Mouse (Mus musculus): ENCODE data around the gene Slc39a8. TPM values are rescaled to one million over a fixed set of nuclear protein-coding genes. Genes with fewer than 3 reads are reported as not detected.

Slc39a8 gene
- polyA plus RNA-seq, 1 experiment from 2014 or later = 36.8 TPM

GRCm38 (mm10) chr3:135843181-135843580 lies 18.1 kb downstream of the Slc39a8 start:
- no peak overlapping the region for H3K4me3 ChIP-seq (ENCODE audit: low read depth, low read length)
- H3K9ac ChIP-seq (ENCODE audit: low read depth, low read length) = no peak overlapping the region
- H3K4me1 ChIP-seq (replicated peaks; ENCODE audit: control insufficient read depth, insufficient read depth, low read length) = 0 out of 2 replicates have a peak, but pooled peaks cover 8% of the 10 kb centered on the region
- no peaks in the 10 kb centered on the region for H3K9me3 ChIP-seq (ENCODE audit: control insufficient read depth)
- H3K36me3 ChIP-seq (ENCODE audit: control insufficient read depth, insufficient read depth) = no peaks in the 10 kb centered on the region
- TF ChIP-seq CTCF (IDR thresholded peaks at IDR 0.05; ENCODE audit: low read depth) = peak; percentile 59
- ATAC-seq = no peak
- no peak overlapping the region for H3K27ac ChIP-seq (ENCODE audit: low read depth, low read length)
- WGBS = 67% methylated on average over 5 of the region's 5 CpGs
- no peak overlapping the region for H3K4me2 ChIP-seq (replicated peaks; ENCODE audit: low read depth)
- H3K27me3 ChIP-seq (replicated peaks; ENCODE audit: control insufficient read depth, insufficient read depth, low read length) = no peaks in the 10 kb centered on the region

- Histone ChIP-seq H3K27ac (ENCODE audit: low read depth, low read length) (no peak overlapping the region), H3K9ac (ENCODE audit: low read depth, low read length) (no peak overlapping the region), H3K4me2 (replicated peaks; ENCODE audit: low read depth) (no peak overlapping the region), H3K27me3 (replicated peaks; ENCODE audit: control insufficient read depth, insufficient read depth, low read length) (no peaks in the 10 kb centered on the region), H3K4me1 (replicated peaks; ENCODE audit: control insufficient read depth, insufficient read depth, low read length) (0 out of 2 replicates have a peak, but pooled peaks cover 8% of the 10 kb centered on the region), H3K4me3 (ENCODE audit: low read depth, low read length) (no peak overlapping the region), H3K36me3 (ENCODE audit: control insufficient read depth, insufficient read depth) (no peaks in the 10 kb centered on the region), H3K9me3 (ENCODE audit: control insufficient read depth) (no peaks in the 10 kb centered on the region)
- no peak for ATAC-seq
- 81% methylated on average over 8 of the region's 8 CpGs for WGBS
- no peak for TF ChIP-seq CTCF (IDR thresholded peaks at IDR 0.05; ENCODE audit: low read depth)
These were observed 18.6 kb downstream of the Slc39a8 start for GRCm38 (mm10) chr3:135843707-135844106.

- TF ChIP-seq CTCF (IDR thresholded peaks at IDR 0.05; ENCODE audit: low read depth) = no peak
- 0 out of 2 replicates have a peak, but pooled peaks cover 8% of the 10 kb centered on the region for H3K4me1 ChIP-seq (replicated peaks; ENCODE audit: control insufficient read depth, insufficient read depth, low read length)
- H3K9me3 ChIP-seq (ENCODE audit: control insufficient read depth) = no peaks in the 10 kb centered on the region
- no peak overlapping the region for H3K27ac ChIP-seq (ENCODE audit: low read depth, low read length)
- H3K4me2 ChIP-seq (replicated peaks; ENCODE audit: low read depth) = peak overlapping the region; percentile 35
- H3K27me3 ChIP-seq (replicated peaks; ENCODE audit: control insufficient read depth, insufficient read depth, low read length) = no peaks in the 10 kb centered on the region
- no peak overlapping the region for H3K9ac ChIP-seq (ENCODE audit: low read depth, low read length)
- no peak overlapping the region for H3K4me3 ChIP-seq (ENCODE audit: low read depth, low read length)
- no peak for ATAC-seq
- 35% methylated on average over 1 of the region's 1 CpGs for WGBS
- H3K36me3 ChIP-seq (ENCODE audit: control insufficient read depth, insufficient read depth) = no peaks in the 10 kb centered on the region
These were observed 19.8 kb downstream of the Slc39a8 start for GRCm38 (mm10) chr3:135844835-135845234.

GRCm38 (mm10) chr3:135845860-135846259 lies 20.8 kb downstream of the Slc39a8 start:
- 0 out of 2 replicates have a peak, but pooled peaks cover 8% of the 10 kb centered on the region for H3K4me1 ChIP-seq (replicated peaks; ENCODE audit: control insufficient read depth, insufficient read depth, low read length)
- H3K9me3 ChIP-seq (ENCODE audit: control insufficient read depth) = no peaks in the 10 kb centered on the region
- ATAC-seq = peak; percentile 64
- no peak overlapping the region for H3K27ac ChIP-seq (ENCODE audit: low read depth, low read length)
- WGBS = 40% methylated on average over 7 of the region's 7 CpGs
- no peak overlapping the region for H3K4me3 ChIP-seq (ENCODE audit: low read depth, low read length)
- TF ChIP-seq CTCF (IDR thresholded peaks at IDR 0.05; ENCODE audit: low read depth) = no peak
- no peak overlapping the region for H3K4me2 ChIP-seq (replicated peaks; ENCODE audit: low read depth)
- H3K36me3 ChIP-seq (ENCODE audit: control insufficient read depth, insufficient read depth) = no peaks in the 10 kb centered on the region
- H3K27me3 ChIP-seq (replicated peaks; ENCODE audit: control insufficient read depth, insufficient read depth, low read length) = no peaks in the 10 kb centered on the region
- no peak overlapping the region for H3K9ac ChIP-seq (ENCODE audit: low read depth, low read length)

- WGBS = 21% methylated on average over 2 of the region's 2 CpGs
- peak; percentile 67 for ATAC-seq
These were observed 26.5 kb downstream of the Slc39a8 start for GRCm38 (mm10) chr3:135851607-135852006.

GRCm38 (mm10) chr3:135853604-135854297 lies 28.7 kb downstream of the Slc39a8 start:
- Histone ChIP-seq H3K4me2 (replicated peaks; ENCODE audit: low read depth) (no peak overlapping the region), H3K4me3 (ENCODE audit: low read depth, low read length) (no peak overlapping the region), H3K9me3 (ENCODE audit: control insufficient read depth) (no peaks in the 10 kb centered on the region), H3K27me3 (replicated peaks; ENCODE audit: control insufficient read depth, insufficient read depth, low read length) (no peaks in the 10 kb centered on the region), H3K9ac (ENCODE audit: low read depth, low read length) (no peak overlapping the region), H3K4me1 (replicated peaks; ENCODE audit: control insufficient read depth, insufficient read depth, low read length) (peaks cover 3% of the 10 kb centered on the region; the same call in 1 of the 2 replicates), H3K27ac (ENCODE audit: low read depth, low read length) (no peak overlapping the region), H3K36me3 (ENCODE audit: control insufficient read depth, insufficient read depth) (peaks cover 5% of the 10 kb centered on the region)
- peak; percentile 41 for TF ChIP-seq CTCF (IDR thresholded peaks at IDR 0.05; ENCODE audit: low read depth)
- 85% methylated on average over 10 of the region's 10 CpGs for WGBS
- no peak for ATAC-seq

More at GRCm38 (mm10) chr3:135851607-135852006, 26.5 kb downstream of the Slc39a8 start:
- no peak overlapping the region for H3K4me3 ChIP-seq (ENCODE audit: low read depth, low read length)
- H3K4me1 ChIP-seq (replicated peaks; ENCODE audit: control insufficient read depth, insufficient read depth, low read length) = peaks cover 3% of the 10 kb centered on the region; the same call in 1 of the 2 replicates
- no peaks in the 10 kb centered on the region for H3K9me3 ChIP-seq (ENCODE audit: control insufficient read depth)
- H3K9ac ChIP-seq (ENCODE audit: low read depth, low read length) = no peak overlapping the region
- no peak overlapping the region for H3K27ac ChIP-seq (ENCODE audit: low read depth, low read length)
- H3K27me3 ChIP-seq (replicated peaks; ENCODE audit: control insufficient read depth, insufficient read depth, low read length) = no peaks in the 10 kb centered on the region
- no peak overlapping the region for H3K4me2 ChIP-seq (replicated peaks; ENCODE audit: low read depth)
- TF ChIP-seq CTCF (IDR thresholded peaks at IDR 0.05; ENCODE audit: low read depth) = no peak
- no peaks in the 10 kb centered on the region for H3K36me3 ChIP-seq (ENCODE audit: control insufficient read depth, insufficient read depth)

Measured in intestine, postnatal 0 days (tissue).